Mouse (Mus musculus): ENCODE data around the gene Naa16.
A peak's percentile ranks its signal among the peaks of the same experiment; 100 is the strongest.

GRCm38 (mm10) chr14:79288280-79288679 is 102.3 kb downstream of the Naa16 start:
- TF ChIP-seq CTCF (IDR thresholded peaks at IDR 0.05; ENCODE audit: low read depth): peak; percentile 84
- no peak for TF ChIP-seq EP300 (IDR thresholded peaks at IDR 0.05; ENCODE audit: low read depth)

Measured in liver, postnatal 0 days (tissue).